Mouse (Mus musculus) forebrain, postnatal 0 days (tissue): ENCODE results near the gene Upf3b. TPM values are rescaled to one million over a fixed set of nuclear protein-coding genes. Genes with fewer than 3 reads are reported as not detected.

Experiments
- ATAC-seq: fragments of 200-750 bp; cut with Nextera tagmentation; 2 replicates; pipeline ENCODE4 v1.8.0; 2017; ENCODE audit warnings: mild to moderate bottlenecking, moderate library complexity
- DNase-seq: peaks from one replicate; pipeline ENCODE4 v3.0.0-alpha.2; 2015
- H3K27ac ChIP-seq: fragments of 300-500 bp; sonication (generic); 2 replicates; pipeline ENCODE4 v1.5.1; 2014; ENCODE audit warnings: low read depth, mild to moderate bottlenecking, antibody characterized with exemption, low read length, moderate library complexity, mixed read lengths
- H3K27me3 ChIP-seq: fragments of 300-500 bp; sonication (generic); 2 replicates; pipeline ENCODE4 v1.6.1; 2014; ENCODE audit warnings: mild to moderate bottlenecking, low read length, mixed read lengths; ENCODE audit not compliant: insufficient read depth
- H3K36me3 ChIP-seq: fragments of 300-500 bp; sonication (generic); 2 replicates; pipeline ENCODE4 v1.6.1; 2014; ENCODE audit warnings: mild to moderate bottlenecking, moderate library complexity; ENCODE audit not compliant: insufficient read depth
- H3K4me1 ChIP-seq: fragments of 300-500 bp; sonication (generic); 2 replicates; pipeline ENCODE4 v1.6.1; 2014; ENCODE audit warnings: antibody characterized with exemption; ENCODE audit not compliant: insufficient read depth
- H3K4me2 ChIP-seq: fragments of 300-500 bp; sonication (generic); 2 replicates; pipeline ENCODE4 v1.6.1; 2014; ENCODE audit warnings: low read depth, mild to moderate bottlenecking, moderate library complexity
- H3K4me3 ChIP-seq: fragments of 300-500 bp; sonication (generic); 2 replicates; pipeline ENCODE4 v1.5.1; 2014; ENCODE audit warnings: low read depth, low read length, mixed read lengths
- H3K9ac ChIP-seq: fragments of 300-500 bp; sonication (generic); 2 replicates; pipeline ENCODE4 v1.6.1; 2014; ENCODE audit warnings: mild to moderate bottlenecking
- H3K9me3 ChIP-seq: fragments of 300-500 bp; sonication (generic); 2 replicates; pipeline ENCODE4 v1.6.1; 2016; ENCODE audit warnings: low read length
- CTCF ChIP-seq: sonication (generic); IDR thresholded peaks from 2 replicates; pipeline ENCODE4 v1.5.1; 2016; ENCODE audit warnings: antibody characterized with exemption, control low read depth, low read depth
- WGBS: fragments of 180-500 bp; shearing (Covaris S2); extraction: QIAGEN DNeasy Blood & Tissue Kit; methylation state at CpG from one replicate; pipeline ENCODE4 v1.1.7; 2014; 5-methylcytosine and 5-hydroxymethylcytosine counted together
- polyA plus RNA-seq: library from polyadenylated mRNA; unstranded; fragments of >200 nt; fragmentation: Nextera tagmentation; extraction: Ambion mirVana; gene quantifications from 2 replicates; pipeline ENCODE4 v1.2.1, GENCODE M21; 2015
- total RNA-seq: library from RNA; depleted of rRNA; stranded (reverse); fragments of >200 nt; gene quantifications from 2 replicates; pipeline ENCODE4 v1.2.3, GENCODE M21; 2014

Upf3b gene
- total and polyA plus RNA-seq, 2 experiments from 2014 or later: 18.5 to 21.1 TPM

- no peaks in the 10 kb centered on the region for H3K9me3 ChIP-seq
- no peak overlapping the region for H3K4me2 ChIP-seq
- no peak for TF ChIP-seq CTCF
- H3K9ac ChIP-seq: no peak overlapping the region
- no peak for ATAC-seq
- H3K4me3 ChIP-seq: no peak overlapping the region
- no peak for DNase-seq
- H3K4me1 ChIP-seq: no peaks in the 10 kb centered on the region
- H3K36me3 ChIP-seq: peaks cover 6% of the 10 kb centered on the region; the same call in 1 of the 2 replicates
- WGBS: 93% methylated on average over 11 of the region's 11 CpGs
- no peaks in the 10 kb centered on the region for H3K27me3 ChIP-seq
- H3K27ac ChIP-seq: no peak overlapping the region
These were observed 14.9 kb downstream of the Upf3b start for GRCm38 (mm10) chrX:37095106-37095768.

- Histone ChIP-seq H3K9ac (no peak overlapping the region), H3K27me3 (no peaks in the 10 kb centered on the region), H3K4me2 (no peak overlapping the region), H3K4me3 (no peak overlapping the region), H3K4me1 (no peaks in the 10 kb centered on the region), H3K27ac (no peak overlapping the region), H3K9me3 (no peaks in the 10 kb centered on the region), H3K36me3 (peaks cover 6% of the 10 kb centered on the region; the same call in 1 of the 2 replicates)
- TF ChIP-seq CTCF: no peak
- 89% methylated on average over 3 of the region's 3 CpGs for WGBS
- no peak for DNase-seq
- ATAC-seq: no peak
These were observed 18.7 kb downstream of the Upf3b start for GRCm38 (mm10) chrX:37091457-37091856.

- Histone ChIP-seq H3K27me3 (no peaks in the 10 kb centered on the region), H3K27ac (no peak overlapping the region), H3K4me1 (no peaks in the 10 kb centered on the region), H3K4me2 (no peak overlapping the region), H3K9me3 (no peaks in the 10 kb centered on the region), H3K36me3 (0 out of 2 replicates have a peak, but pooled peaks cover 3% of the 10 kb centered on the region), H3K4me3 (no peak overlapping the region), H3K9ac (no peak overlapping the region)
- ATAC-seq: no peak
- no peak for DNase-seq
- TF ChIP-seq CTCF: no peak
- 91% methylated on average over 1 of the region's 1 CpGs for WGBS
These were observed 21.3 kb downstream of the Upf3b start for GRCm38 (mm10) chrX:37088778-37089177.

GRCm38 (mm10) chrX:37085665-37086064 lies 24.5 kb downstream of the Upf3b start:
- DNase-seq (no peak), ATAC-seq (peak; percentile 44)
- Histone ChIP-seq H3K9me3 (no peaks in the 10 kb centered on the region), H3K36me3 (0 out of 2 replicates have a peak, but pooled peaks cover 3% of the 10 kb centered on the region), H3K27me3 (no peaks in the 10 kb centered on the region), H3K4me2 (peak overlapping the region; percentile 55), H3K4me1 (no peaks in the 10 kb centered on the region), H3K4me3 (peak overlapping the region; percentile 52), H3K9ac (peak overlapping the region; percentile 39; the same call in 1 of the 2 replicates), H3K27ac (peak overlapping the region; percentile 87)
- TF ChIP-seq CTCF: no peak
- WGBS: 24% methylated on average over 9 of the region's 9 CpGs

GRCm38 (mm10) chrX:37084927-37085660 lies 25.0 kb downstream of the Upf3b start, which contains the start of gene Rpl39:
Rpl39 (minus strand) TSS chrX:37085402.
- Histone ChIP-seq H3K27me3 (no peaks in the 10 kb centered on the region), H3K9me3 (no peaks in the 10 kb centered on the region), H3K4me1 (no peaks in the 10 kb centered on the region), H3K4me3 (peak within 1 kb of the TSS; percentile 52), H3K27ac (peak within 1 kb of the TSS; percentile 87), H3K36me3 (0 out of 2 replicates have a peak, but pooled peaks cover 3% of the 10 kb centered on the region), H3K9ac (peak within 1 kb of the TSS; percentile 57), H3K4me2 (peak within 1 kb of the TSS; percentile 55)
- peak; percentile 93 for DNase-seq
- WGBS: 20% methylated on average over 38 of the region's 38 CpGs
- TF ChIP-seq CTCF: peak; percentile 46; the same call in 1 of the 2 replicates
- peak; percentile 97 for ATAC-seq

- Histone ChIP-seq H3K4me3 (peak overlapping the region; percentile 52), H3K9ac (peak overlapping the region; percentile 57), H3K27ac (peak overlapping the region; percentile 87), H3K4me1 (no peaks in the 10 kb centered on the region), H3K36me3 (0 out of 2 replicates have a peak, but pooled peaks cover 3% of the 10 kb centered on the region), H3K27me3 (no peaks in the 10 kb centered on the region), H3K4me2 (peak overlapping the region; percentile 55), H3K9me3 (no peaks in the 10 kb centered on the region)
- TF ChIP-seq CTCF: no peak
- DNase-seq (no peak), ATAC-seq (peak; percentile 58)
- WGBS: 26% methylated on average over 19 of the region's 19 CpGs
These were observed 25.7 kb downstream of the Upf3b start for GRCm38 (mm10) chrX:37084318-37084926.
